ENCODE assay signal across 8 mouse cellular contexts in the genomic region with DNA sequence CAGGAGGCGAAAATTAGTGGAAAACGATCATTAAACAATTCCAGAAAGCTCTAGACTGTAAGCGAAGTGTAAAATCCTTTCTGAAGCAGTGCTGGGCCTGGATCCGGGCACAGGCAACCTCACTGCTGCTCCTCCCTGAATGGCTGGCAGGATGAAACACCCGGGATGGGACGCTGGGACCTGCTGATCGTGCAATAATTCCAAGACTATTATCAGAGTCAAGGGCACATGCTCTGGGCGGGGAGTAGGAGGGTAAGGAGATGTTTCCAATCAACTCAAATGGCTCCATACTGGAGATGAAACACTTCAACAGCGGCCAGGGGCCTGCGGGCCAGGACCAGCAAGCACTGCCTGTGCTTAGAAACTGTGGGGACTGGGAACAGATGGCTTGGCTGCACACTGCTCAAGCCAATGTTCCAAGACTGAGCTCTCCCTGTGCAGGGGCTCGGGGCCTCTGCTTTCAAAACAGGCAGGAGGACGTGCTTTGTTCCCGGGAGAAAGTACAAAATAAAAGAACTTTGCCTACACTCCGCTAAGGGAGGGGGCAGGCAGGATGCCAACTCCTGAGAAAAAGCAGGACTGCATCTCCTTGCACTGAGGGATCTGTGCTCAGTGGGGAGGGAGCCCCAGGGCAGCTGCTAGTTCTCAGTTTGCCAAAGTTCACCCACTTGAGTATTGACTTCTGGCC.
A peak's percentile ranks its signal among the peaks of the same experiment; 100 is the strongest.
DNase-seq lines count a peak whose midpoint lies in the region; ATAC-seq and TF ChIP-seq lines count a peak whose summit lies in the region.

No protein-coding gene starts in this region.

- TF ChIP-seq CTCF in kidney, adult 2 months (conservative IDR thresholded peaks at IDR 0.05; ENCODE audit: insufficient read depth, insufficient read length, low read depth, low read length): no peak

- no peaks in the 10 kb centered on the region for H3K36me3 ChIP-seq in embryonic facial prominence, embryonic 15.5 days
- no peaks in the 10 kb centered on the region for H3K36me3 ChIP-seq in kidney, adult 2 months (ENCODE audit: control insufficient read depth, insufficient read depth, low read length)
- no peaks in the 10 kb centered on the region for H3K36me3 ChIP-seq in neural tube, embryonic 14.5 days (ENCODE audit: control insufficient read depth, insufficient read depth, low read length)

- peak; percentile 90 for ATAC-seq in embryonic facial prominence, embryonic 15.5 days (ENCODE audit: insufficient number of reproducible peaks, low FRiP score, low TSS enrichment, low read depth)
- ATAC-seq in neural tube, embryonic 14.5 days (ENCODE audit: low read depth): peak; percentile 94
- ATAC-seq in granulocyte monocyte progenitor cell, adult 5-6 weeks (replicated peaks; ENCODE audit: poor library complexity, severe bottlenecking): no peak

- no peaks in the 10 kb centered on the region for H3K9me3 ChIP-seq in embryonic facial prominence, embryonic 15.5 days (replicated peaks)
- H3K9me3 ChIP-seq in neural tube, embryonic 14.5 days (ENCODE audit: control insufficient read depth, low read length): no peaks in the 10 kb centered on the region

- H3K4me3 ChIP-seq in embryonic facial prominence, embryonic 15.5 days (replicated peaks): no peak overlapping the region
- H3K4me3 ChIP-seq in kidney, adult 2 months (ENCODE audit: insufficient read depth, low read depth, low read length): no peak overlapping the region
- no peak overlapping the region for H3K4me3 ChIP-seq in neural tube, embryonic 14.5 days (ENCODE audit: low read depth, low read length)

- peak overlapping the region; percentile 89 for H3K27ac ChIP-seq in embryonic facial prominence, embryonic 15.5 days (replicated peaks)
- no peak overlapping the region; the same call in 1 of the 2 replicates for H3K27ac ChIP-seq in kidney, adult 2 months (ENCODE audit: insufficient read depth, low read depth, low read length)
- peak overlapping the region; percentile 66; the same call in 1 of the 2 replicates for H3K27ac ChIP-seq in neural tube, embryonic 14.5 days (ENCODE audit: low read depth, low read length)

- no peak overlapping the region for H3K9ac ChIP-seq in embryonic facial prominence, embryonic 15.5 days
- H3K9ac ChIP-seq in neural tube, embryonic 14.5 days (replicated peaks; ENCODE audit: low read depth, low read length): no peak overlapping the region

- H3K4me1 ChIP-seq in embryonic facial prominence, embryonic 15.5 days: peaks cover 12% of the 10 kb centered on the region
- H3K4me1 ChIP-seq in kidney, adult 2 months (ENCODE audit: control insufficient read depth, insufficient read depth, low read length): no peaks in the 10 kb centered on the region
- H3K4me1 ChIP-seq in neural tube, embryonic 14.5 days (ENCODE audit: control insufficient read depth, insufficient read depth, low read length): no peaks in the 10 kb centered on the region

- no peaks in the 10 kb centered on the region for H3K27me3 ChIP-seq in embryonic facial prominence, embryonic 15.5 days
- no peaks in the 10 kb centered on the region for H3K27me3 ChIP-seq in kidney, adult 2 months (replicated peaks; ENCODE audit: control insufficient read depth, insufficient read depth, low read length)
- H3K27me3 ChIP-seq in neural tube, embryonic 14.5 days (ENCODE audit: control insufficient read depth, insufficient read depth, low read length): no peaks in the 10 kb centered on the region

- intact Hi-C loops in left cerebral cortex, postnatal 4 days (cut with DNase I): no loop called here

- TF ChIP-seq POLR2A in kidney, adult 2 months (IDR thresholded peaks at IDR 0.05; ENCODE audit: low read depth, low read length): no peak

- peak overlapping the region; percentile 21; the same call in 1 of the 2 replicates for H3K4me2 ChIP-seq in embryonic facial prominence, embryonic 15.5 days (replicated peaks)
- H3K4me2 ChIP-seq in neural tube, embryonic 14.5 days (ENCODE audit: low read depth, low read length): no peak overlapping the region

- DNase-seq in layer of hippocampus, adult 11-12 months (ENCODE audit: low spot score): peak; percentile 47
- no peak for DNase-seq in layer of hippocampus, adult 9-10 months (ENCODE audit: low spot score)
- peak; percentile 67 for DNase-seq in heart, adult 8-10 months (ENCODE audit: low spot score)
- DNase-seq in kidney, adult 2 months: peak; percentile 92
- DNase-seq in left cerebral cortex, postnatal 4 days: peak; percentile 87

- 24% methylated on average over 14 of the region's 14 CpGs for WGBS in embryonic facial prominence, embryonic 15.5 days
- 54% methylated on average over 14 of the region's 14 CpGs for WGBS in kidney, adult 2 months
- 27% methylated on average over 14 of the region's 14 CpGs for WGBS in neural tube, embryonic 14.5 days
